Mouse (Mus musculus) T-helper 1 cell (primary cell): ENCODE data around the gene Rac3.

ENCODE experiments used
- in situ Hi-C: fragments of 300-600 bp; cut with MboI, MseI; formaldehyde crosslinking; loops from one replicate; pipeline ENCODE4 v1.15.1; 2025; ENCODE audit warnings: high pct_unique_total_duplicates

Rac3 gene

GRCm38 (mm10) chr11:120706120-120706519, 15.2 kb upstream of the Rac3 start:
- in situ Hi-C loops: no loop called here

GRCm38 (mm10) chr11:120707225-120707624, 14.0 kb upstream of the Rac3 start:
- in situ Hi-C loops: no loop called here

- in situ Hi-C loops: no loop called here
These were observed 13.3 kb upstream of the Rac3 start for GRCm38 (mm10) chr11:120707969-120708368.

- in situ Hi-C loops: no loop called here
These were observed 11.7 kb upstream of the Rac3 start for GRCm38 (mm10) chr11:120709551-120709950.

GRCm38 (mm10) chr11:120710672-120711071, 10.6 kb upstream of the Rac3 start:
- in situ Hi-C loops: no loop called here

- in situ Hi-C loops: no loop called here
These were observed 9.2 kb upstream of the Rac3 start for GRCm38 (mm10) chr11:120711980-120712604.

- in situ Hi-C loops: no loop called here
These were observed 8.3 kb upstream of the Rac3 start for GRCm38 (mm10) chr11:120712771-120713568.

- in situ Hi-C loops: no loop called here
These were observed 7.4 kb upstream of the Rac3 start, which contains the start of the genes Cenpx and Lrrc45 for GRCm38 (mm10) chr11:120713580-120714518. Gene Cenpx (minus strand): TSS chr11:120713738. Gene Lrrc45 (plus strand): TSS chr11:120713925.

GRCm38 (mm10) chr11:120714546-120714945, 6.7 kb upstream of the Rac3 start:
- in situ Hi-C loops: no loop called here

GRCm38 (mm10) chr11:120715131-120715530, 6.1 kb upstream of the Rac3 start:
- in situ Hi-C loops: no loop called here

GRCm38 (mm10) chr11:120719242-120719641, 2.0 kb upstream of the Rac3 start:
- in situ Hi-C loops: no loop called here

GRCm38 (mm10) chr11:120719841-120720376, 1.4 kb upstream of the Rac3 start:
- in situ Hi-C loops: no loop called here

GRCm38 (mm10) chr11:120720450-120720849, 820 bp upstream of the Rac3 start:
- in situ Hi-C loops: no loop called here

- in situ Hi-C loops: no loop called here
These were observed 879 bp downstream of the Rac3 start for GRCm38 (mm10) chr11:120722067-120722630.

GRCm38 (mm10) chr11:120722761-120723382, 1.6 kb downstream of the Rac3 start:
- in situ Hi-C loops: no loop called here

- in situ Hi-C loops: no loop called here
These were observed 2.2 kb downstream of the Rac3 start for GRCm38 (mm10) chr11:120723509-120723908.

GRCm38 (mm10) chr11:120726243-120727168, 5.2 kb downstream of the Rac3 start:
- in situ Hi-C loops: loop anchor here (5.0 kb wide), 1 partner anchor 41 kb away; no protein-coding TSS in a partner anchor

GRCm38 (mm10) chr11:120727169-120727527, 5.9 kb downstream of the Rac3 start, which contains the start of gene Dcxr:
Gene Dcxr (minus strand): TSS chr11:120727281.
- in situ Hi-C loops: loop anchor here (5.0 kb wide), 1 partner anchor 40 kb away; no protein-coding TSS in a partner anchor

GRCm38 (mm10) chr11:120727564-120727963, 6.3 kb downstream of the Rac3 start:
- in situ Hi-C loops: loop anchor here (5.0 kb wide), 1 partner anchor 40 kb away; no protein-coding TSS in a partner anchor
